Mouse (Mus musculus) brain, adult 2 months (tissue): ENCODE results near the gene Rnf31.

Experiments used
- DNase-seq: peaks from one replicate; pipeline ENCODE4 v3.0.0; 2011; ENCODE audit warnings: low read depth, low spot score

Rnf31 gene

DNA sequence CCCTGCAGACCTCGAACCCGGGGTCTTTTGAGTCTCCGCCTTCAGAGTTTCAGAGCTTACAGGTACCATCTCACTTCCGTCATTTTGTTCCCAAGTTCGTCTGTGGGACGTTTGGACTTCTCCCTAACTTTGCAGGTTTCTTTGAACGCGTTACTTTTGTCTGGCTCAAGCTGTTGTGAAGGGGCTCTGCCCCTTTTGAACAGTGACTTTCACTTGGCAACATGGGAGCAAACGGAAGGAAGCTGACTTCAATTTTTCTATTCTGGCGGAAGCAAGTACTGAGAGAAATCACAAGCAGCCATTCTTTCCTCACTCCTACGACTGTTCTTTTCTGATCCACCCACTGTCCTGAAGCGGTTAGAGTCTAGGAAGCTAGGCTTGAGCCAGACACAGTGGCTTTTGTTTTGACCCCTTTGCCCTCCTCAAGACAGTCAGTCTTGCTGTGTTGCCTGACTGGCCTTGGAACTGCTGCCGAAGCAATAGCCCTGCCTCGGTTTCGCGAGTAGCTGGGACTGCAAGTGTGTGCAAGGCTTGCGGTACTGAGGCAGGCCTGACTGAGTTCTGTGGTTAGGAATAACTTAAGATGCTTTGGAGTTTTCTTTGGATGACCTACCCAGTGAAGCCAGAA lies 52.9 kb downstream of the Rnf31 start:
- DNase-seq, result no peak

DNA sequence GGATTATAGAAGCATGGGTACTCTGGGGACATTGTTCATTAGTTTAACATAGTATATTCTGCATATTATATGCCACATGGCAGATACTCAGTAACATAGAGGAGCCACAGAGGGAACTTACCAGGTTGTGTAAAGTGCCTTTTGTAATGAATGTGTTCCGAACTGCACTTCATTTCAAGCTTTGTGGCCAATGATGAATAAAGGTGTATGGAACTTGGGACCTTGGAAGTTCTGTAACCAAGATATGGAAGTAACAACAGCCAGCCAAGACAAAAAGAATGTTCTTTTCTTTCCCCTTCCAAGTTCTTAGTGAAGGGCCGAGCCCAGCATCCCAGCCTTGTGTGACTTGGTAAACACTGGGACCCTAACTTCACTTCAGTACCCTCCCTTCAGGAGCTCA lies 58.4 kb downstream of the Rnf31 start, which contains the start of gene Tssk4:
Gene Tssk4 (plus strand): TSS at position 301 of the 400 bp plus-strand sequence.
- no peak for DNase-seq

DNA sequence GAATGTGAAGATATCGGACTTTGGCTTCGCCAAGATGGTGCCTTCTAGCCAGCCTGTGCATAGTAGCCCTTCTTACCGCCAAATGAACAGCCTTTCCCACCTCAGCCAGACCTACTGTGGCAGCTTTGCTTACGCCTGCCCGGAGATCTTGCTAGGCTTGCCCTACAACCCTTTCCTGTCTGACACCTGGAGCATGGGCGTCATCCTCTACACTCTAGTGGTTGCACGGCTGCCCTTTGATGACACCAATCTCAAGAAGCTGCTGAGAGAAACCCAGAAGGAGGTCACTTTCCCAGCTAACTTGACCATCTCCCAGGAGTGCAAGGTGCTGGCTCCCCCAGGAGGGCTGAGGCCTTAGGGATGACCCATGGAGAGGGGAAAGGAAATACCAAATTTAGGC lies 60.0 kb downstream of the Rnf31 start:
- no peak for DNase-seq
